Mouse (Mus musculus): Measurements from ENCODE around the gene Foxp1. TPM values are rescaled to one million over a fixed set of nuclear protein-coding genes. Genes with fewer than 3 reads are reported as not detected.

The Foxp1 gene
- polyA plus RNA-seq, 1 experiment from 2014 or later = 45.3 TPM

DNA sequence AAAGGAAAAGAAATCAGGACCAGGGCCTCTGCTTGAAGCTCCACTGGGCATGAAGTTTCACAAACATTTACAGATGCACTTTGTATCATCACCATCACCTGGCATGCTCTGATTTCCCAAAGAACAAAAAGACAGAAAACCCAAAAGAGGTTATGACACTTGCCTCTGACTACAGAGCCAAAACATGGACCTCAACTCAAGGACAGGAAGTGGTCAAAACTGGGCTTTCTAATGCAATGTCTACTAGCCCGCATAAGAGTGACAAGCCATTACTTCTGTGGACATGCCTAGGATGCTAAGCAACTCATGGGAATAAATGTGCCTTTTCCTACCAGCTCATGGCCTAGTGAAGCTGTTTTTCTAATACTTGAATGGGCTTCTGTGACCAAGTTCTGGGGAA is 526.2 kb downstream of the Foxp1 start:
- Histone ChIP-seq H3K27ac (ENCODE audit: low read depth, low read length) (no peak overlapping the region), H3K4me3 (ENCODE audit: low read depth, low read length) (no peak overlapping the region), H3K4me2 (replicated peaks; ENCODE audit: low read depth) (no peak overlapping the region), H3K4me1 (replicated peaks; ENCODE audit: control insufficient read depth, insufficient read depth, low read length) (no peaks in the 10 kb centered on the region), H3K9me3 (ENCODE audit: control insufficient read depth) (no peaks in the 10 kb centered on the region), H3K9ac (ENCODE audit: low read depth, low read length) (no peak overlapping the region), H3K27me3 (replicated peaks; ENCODE audit: control insufficient read depth, insufficient read depth, low read length) (no peaks in the 10 kb centered on the region), H3K36me3 (ENCODE audit: control insufficient read depth, insufficient read depth) (peaks cover 17% of the 10 kb centered on the region)
- no peak for ATAC-seq
- TF ChIP-seq CTCF (IDR thresholded peaks at IDR 0.05; ENCODE audit: low read depth) = no peak
- WGBS = 83% methylated on average over 1 of the region's 1 CpGs

DNA sequence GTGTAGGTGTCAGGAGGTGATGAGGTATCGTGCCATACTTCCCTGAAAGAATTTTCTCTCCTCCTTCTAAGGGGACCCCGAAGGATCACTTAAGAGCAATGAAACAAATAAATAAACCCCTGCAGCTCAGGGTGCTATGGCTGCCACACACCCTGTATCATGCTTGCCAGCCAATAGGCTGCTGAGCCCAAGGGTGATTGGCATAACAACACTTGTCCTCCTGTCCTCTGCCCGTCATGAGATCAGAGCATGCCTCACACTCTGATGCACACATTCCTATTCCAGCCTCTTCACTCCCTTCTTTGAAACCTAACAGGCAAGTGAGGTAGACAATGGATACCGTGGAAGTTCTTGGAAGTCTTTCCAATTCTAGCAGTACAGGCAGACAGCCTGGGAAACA is 526.8 kb downstream of the Foxp1 start:
- no peak overlapping the region for H3K27ac ChIP-seq (ENCODE audit: low read depth, low read length)
- no peak for ATAC-seq
- no peak overlapping the region for H3K4me3 ChIP-seq (ENCODE audit: low read depth, low read length)
- TF ChIP-seq CTCF (IDR thresholded peaks at IDR 0.05; ENCODE audit: low read depth) = no peak
- WGBS = 76% methylated on average over 4 of the region's 4 CpGs
- H3K4me2 ChIP-seq (replicated peaks; ENCODE audit: low read depth) = no peak overlapping the region
- no peak overlapping the region for H3K9ac ChIP-seq (ENCODE audit: low read depth, low read length)
- no peaks in the 10 kb centered on the region for H3K27me3 ChIP-seq (replicated peaks; ENCODE audit: control insufficient read depth, insufficient read depth, low read length)
- H3K9me3 ChIP-seq (ENCODE audit: control insufficient read depth) = no peaks in the 10 kb centered on the region
- H3K36me3 ChIP-seq (ENCODE audit: control insufficient read depth, insufficient read depth) = peaks cover 12% of the 10 kb centered on the region; the same call in 1 of the 2 replicates
- no peaks in the 10 kb centered on the region for H3K4me1 ChIP-seq (replicated peaks; ENCODE audit: control insufficient read depth, insufficient read depth, low read length)

DNA sequence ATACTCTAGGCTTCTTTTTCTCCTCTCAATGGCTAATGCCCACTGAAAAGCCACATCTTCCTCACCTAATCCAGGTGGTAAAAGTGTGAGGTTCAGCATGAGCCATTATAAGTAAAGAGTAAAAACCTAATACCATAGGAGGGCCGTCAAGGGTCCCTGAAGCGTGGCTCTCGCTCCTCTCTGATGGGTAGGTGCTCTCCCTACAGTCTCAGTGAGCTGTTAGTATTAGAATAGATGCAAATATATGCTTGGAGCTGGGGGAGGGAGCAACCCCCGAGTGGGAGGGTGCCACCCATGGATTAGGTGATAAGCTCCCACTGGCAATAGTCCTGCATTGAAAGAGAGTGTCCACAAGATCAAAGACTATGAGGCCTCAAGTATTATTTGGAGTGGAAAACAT is 527.6 kb downstream of the Foxp1 start:
- Histone ChIP-seq H3K9me3 (ENCODE audit: control insufficient read depth) (no peaks in the 10 kb centered on the region), H3K27ac (ENCODE audit: low read depth, low read length) (no peak overlapping the region), H3K27me3 (replicated peaks; ENCODE audit: control insufficient read depth, insufficient read depth, low read length) (no peaks in the 10 kb centered on the region), H3K4me1 (replicated peaks; ENCODE audit: control insufficient read depth, insufficient read depth, low read length) (no peaks in the 10 kb centered on the region), H3K4me3 (ENCODE audit: low read depth, low read length) (no peak overlapping the region), H3K36me3 (ENCODE audit: control insufficient read depth, insufficient read depth) (peaks cover 6% of the 10 kb centered on the region; the same call in 1 of the 2 replicates), H3K9ac (ENCODE audit: low read depth, low read length) (no peak overlapping the region), H3K4me2 (replicated peaks; ENCODE audit: low read depth) (no peak overlapping the region)
- no peak for ATAC-seq
- WGBS = 78% methylated on average over 4 of the region's 4 CpGs
- TF ChIP-seq CTCF (IDR thresholded peaks at IDR 0.05; ENCODE audit: low read depth) = no peak

DNA sequence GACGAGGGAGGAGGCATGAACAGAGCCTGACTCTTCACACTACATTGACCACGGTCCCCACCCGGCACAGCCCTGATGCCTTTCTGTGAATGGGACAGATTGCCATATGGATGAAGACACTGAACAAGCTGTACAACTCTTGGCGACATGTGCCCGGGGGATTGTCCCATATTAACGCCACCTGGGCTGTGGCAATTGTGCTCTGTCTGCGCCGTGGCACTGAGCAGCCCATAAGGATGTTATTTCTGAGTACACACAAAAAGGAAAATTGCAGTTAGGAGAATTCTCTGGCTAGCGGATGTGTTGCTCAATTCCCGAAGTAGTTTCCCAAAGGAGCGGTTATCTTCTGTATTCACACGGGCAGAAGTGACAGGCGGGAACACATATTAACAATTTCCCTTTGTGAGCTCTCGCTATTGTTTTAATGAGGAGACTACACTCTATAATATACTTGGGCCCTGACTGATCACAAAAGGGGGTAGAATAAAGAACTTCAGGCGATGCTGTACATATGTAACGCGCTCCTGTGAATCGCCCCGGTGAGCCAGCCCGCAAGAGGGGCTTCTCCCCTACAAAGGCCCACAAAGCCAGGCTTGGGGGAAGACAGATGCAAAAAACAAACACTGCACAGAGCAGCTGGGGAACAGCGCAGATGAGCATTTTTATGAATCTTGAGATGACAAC is 528.3 kb downstream of the Foxp1 start:
- peaks cover 5% of the 10 kb centered on the region; the same call in 1 of the 2 replicates for H3K36me3 ChIP-seq (ENCODE audit: control insufficient read depth, insufficient read depth)
- H3K4me3 ChIP-seq (ENCODE audit: low read depth, low read length) = no peak overlapping the region
- WGBS = 68% methylated on average over 21 of the region's 21 CpGs
- no peak overlapping the region for H3K9ac ChIP-seq (ENCODE audit: low read depth, low read length)
- H3K4me2 ChIP-seq (replicated peaks; ENCODE audit: low read depth) = no peak overlapping the region
- no peaks in the 10 kb centered on the region for H3K27me3 ChIP-seq (replicated peaks; ENCODE audit: control insufficient read depth, insufficient read depth, low read length)
- no peaks in the 10 kb centered on the region for H3K9me3 ChIP-seq (ENCODE audit: control insufficient read depth)
- no peak overlapping the region for H3K27ac ChIP-seq (ENCODE audit: low read depth, low read length)
- no peak for TF ChIP-seq CTCF (IDR thresholded peaks at IDR 0.05; ENCODE audit: low read depth)
- ATAC-seq = no peak
- H3K4me1 ChIP-seq (replicated peaks; ENCODE audit: control insufficient read depth, insufficient read depth, low read length) = no peaks in the 10 kb centered on the region

DNA sequence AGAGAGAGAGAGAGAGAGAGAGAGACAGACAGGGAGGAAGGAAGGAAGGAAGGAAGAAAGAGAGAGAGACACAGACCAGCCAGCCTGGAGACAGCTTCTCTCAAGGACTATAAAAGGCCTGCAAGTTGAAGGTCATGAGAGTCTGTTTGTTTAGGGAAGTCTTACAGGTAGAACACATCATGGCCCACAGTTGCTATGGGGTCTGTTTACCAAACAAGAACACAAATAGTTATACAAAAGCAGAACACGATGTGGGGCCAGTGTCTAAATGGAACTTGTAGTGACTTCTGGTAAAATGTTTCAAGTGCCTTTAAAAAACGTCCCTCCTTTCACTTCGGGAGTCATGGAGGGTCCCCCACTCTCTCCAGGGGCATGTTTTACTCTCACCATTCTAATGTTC is 529.3 kb downstream of the Foxp1 start:
- no peak for TF ChIP-seq CTCF (IDR thresholded peaks at IDR 0.05; ENCODE audit: low read depth)
- no peak overlapping the region for H3K4me2 ChIP-seq (replicated peaks; ENCODE audit: low read depth)
- no peak overlapping the region for H3K27ac ChIP-seq (ENCODE audit: low read depth, low read length)
- H3K36me3 ChIP-seq (ENCODE audit: control insufficient read depth, insufficient read depth) = no peaks in the 10 kb centered on the region
- no peaks in the 10 kb centered on the region for H3K27me3 ChIP-seq (replicated peaks; ENCODE audit: control insufficient read depth, insufficient read depth, low read length)
- no peaks in the 10 kb centered on the region for H3K4me1 ChIP-seq (replicated peaks; ENCODE audit: control insufficient read depth, insufficient read depth, low read length)
- H3K4me3 ChIP-seq (ENCODE audit: low read depth, low read length) = no peak overlapping the region
- WGBS = 40% methylated on average over 3 of the region's 3 CpGs
- ATAC-seq = no peak
- no peaks in the 10 kb centered on the region for H3K9me3 ChIP-seq (ENCODE audit: control insufficient read depth)
- no peak overlapping the region for H3K9ac ChIP-seq (ENCODE audit: low read depth, low read length)

DNA sequence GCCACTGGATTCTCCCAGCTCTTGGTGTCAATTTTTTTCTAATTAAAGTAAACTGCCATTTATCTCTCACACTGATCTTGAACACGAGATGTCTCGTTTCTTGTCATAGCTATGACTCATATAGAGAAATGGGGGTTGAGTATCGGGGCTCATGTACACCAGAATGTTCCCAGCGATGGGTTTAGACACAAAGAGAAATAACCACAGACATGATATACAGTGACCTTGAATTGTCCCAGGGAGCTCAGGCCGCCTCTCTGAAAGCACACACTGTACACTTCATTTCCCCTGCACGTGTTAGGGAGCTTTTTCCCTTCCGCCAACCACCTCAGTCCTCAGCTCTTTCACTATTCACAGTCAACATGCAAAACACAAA is 529.8 kb downstream of the Foxp1 start:
- no peak overlapping the region for H3K27ac ChIP-seq (ENCODE audit: low read depth, low read length)
- no peaks in the 10 kb centered on the region for H3K9me3 ChIP-seq (ENCODE audit: control insufficient read depth)
- ATAC-seq = no peak
- 43% methylated on average over 7 of the region's 7 CpGs for WGBS
- no peaks in the 10 kb centered on the region for H3K27me3 ChIP-seq (replicated peaks; ENCODE audit: control insufficient read depth, insufficient read depth, low read length)
- H3K9ac ChIP-seq (ENCODE audit: low read depth, low read length) = no peak overlapping the region
- no peak overlapping the region for H3K4me2 ChIP-seq (replicated peaks; ENCODE audit: low read depth)
- H3K4me1 ChIP-seq (replicated peaks; ENCODE audit: control insufficient read depth, insufficient read depth, low read length) = no peaks in the 10 kb centered on the region
- H3K4me3 ChIP-seq (ENCODE audit: low read depth, low read length) = no peak overlapping the region
- TF ChIP-seq CTCF (IDR thresholded peaks at IDR 0.05; ENCODE audit: low read depth) = no peak
- no peaks in the 10 kb centered on the region for H3K36me3 ChIP-seq (ENCODE audit: control insufficient read depth, insufficient read depth)

Data from intestine, postnatal 0 days (tissue).